Mouse (Mus musculus) spleen, adult 18-20 months (tissue): Measurements from ENCODE around the gene Rnf123.

Experiments used
- DNase-seq, 2 experiments: peaks; one replicate each; pipeline ENCODE4 v3.0.0; 2022; ENCODE audit warnings: mixed read lengths in 2 of 2

Gene Rnf123

GRCm38 (mm10) chr9:108099619-108100018 lies 16.5 kb upstream of the Rnf123 start:
- no peak for DNase-seq

GRCm38 (mm10) chr9:108095949-108096712 lies 13.0 kb upstream of the Rnf123 start:
- no peak for DNase-seq

GRCm38 (mm10) chr9:108095518-108095917 lies 12.4 kb upstream of the Rnf123 start:
- DNase-seq: peak in 1 of 2 experiments; percentile 54

- peak in 1 of 2 experiments; percentile 31 for DNase-seq
These were observed 11.9 kb upstream of the Rnf123 start for GRCm38 (mm10) chr9:108094998-108095411.

- peak; percentile 96 to 98 for DNase-seq
These were observed 11.2 kb upstream of the Rnf123 start, which contains the start of gene Apeh for GRCm38 (mm10) chr9:108094184-108094941. Gene Apeh, minus strand, starts transcription at chr9:108094606.

- no peak for DNase-seq
These were observed 10.4 kb upstream of the Rnf123 start for GRCm38 (mm10) chr9:108093586-108093985.

GRCm38 (mm10) chr9:108090611-108091120 lies 7.5 kb upstream of the Rnf123 start:
- no peak for DNase-seq

GRCm38 (mm10) chr9:108085261-108085660 lies 2.1 kb upstream of the Rnf123 start:
- DNase-seq: no peak

GRCm38 (mm10) chr9:108083561-108083960 lies 415 bp upstream of the Rnf123 start:
- no peak for DNase-seq

- no peak for DNase-seq
These were observed 597 bp downstream of the Rnf123 start for GRCm38 (mm10) chr9:108082549-108082948.

- no peak for DNase-seq
These were observed 3.0 kb downstream of the Rnf123 start, which contains the start of gene Mst1 for GRCm38 (mm10) chr9:108080168-108080567. Gene Mst1, plus strand, starts transcription at chr9:108080436.

- DNase-seq: no peak
These were observed 9.8 kb downstream of the Rnf123 start for GRCm38 (mm10) chr9:108073141-108073930.

GRCm38 (mm10) chr9:108072481-108072924 lies 10.6 kb downstream of the Rnf123 start:
- DNase-seq: no peak

GRCm38 (mm10) chr9:108071801-108072200 lies 11.3 kb downstream of the Rnf123 start:
- DNase-seq: no peak

- no peak for DNase-seq
These were observed 13.6 kb downstream of the Rnf123 start for GRCm38 (mm10) chr9:108069529-108069928.

- DNase-seq: no peak
These were observed 14.1 kb downstream of the Rnf123 start for GRCm38 (mm10) chr9:108069007-108069406.

- DNase-seq: peak; percentile 47 to 77
These were observed 15.2 kb downstream of the Rnf123 start for GRCm38 (mm10) chr9:108067900-108068299.

GRCm38 (mm10) chr9:108067199-108067598 lies 15.9 kb downstream of the Rnf123 start:
- no peak for DNase-seq

GRCm38 (mm10) chr9:108065491-108066011 lies 17.6 kb downstream of the Rnf123 start:
- DNase-seq: peak in 1 of 2 experiments; percentile 47

GRCm38 (mm10) chr9:108063361-108063760 lies 19.8 kb downstream of the Rnf123 start:
- no peak for DNase-seq

- DNase-seq: no peak
These were observed 21.0 kb downstream of the Rnf123 start for GRCm38 (mm10) chr9:108062142-108062541.

- DNase-seq: no peak
These were observed 24.9 kb downstream of the Rnf123 start for GRCm38 (mm10) chr9:108058291-108058690.

- DNase-seq: no peak
These were observed 25.9 kb downstream of the Rnf123 start for GRCm38 (mm10) chr9:108057262-108057562.
